In genomic region chr8:55359851-55360250, GRCm38 (mm10) we compare ENCODE assay signal across 5 mouse cellular contexts.
DNase-seq lines count a peak whose midpoint lies in the region; TF ChIP-seq lines count a peak whose summit lies in the region.
"Not testable (repeated sequence)": the region's sequence is repeated elsewhere in the genome, so short reads cannot be mapped to it uniquely, and the experiment has no call there.

No protein-coding gene starts in this region.

- H3K4me3 ChIP-seq in cerebellum, adult 2 months (replicated peaks; ENCODE audit: insufficient read depth, low read depth, low read length), result not testable (repeated sequence)

- TF ChIP-seq CTCF in cerebellum, adult 2 months (IDR thresholded peaks at IDR 0.05; ENCODE audit: borderline replicate concordance, insufficient read depth, low read depth, low read length), result not testable (repeated sequence)

- not testable (repeated sequence) for H3K4me1 ChIP-seq in cerebellum, adult 2 months (ENCODE audit: control insufficient read depth, insufficient read depth, low read length)

- WGBS in cerebellum, adult 2 months, result 79% methylated on average over 11 of the region's 11 CpGs

- H3K27me3 ChIP-seq in cerebellum, adult 2 months (ENCODE audit: control insufficient read depth, insufficient read depth, low read length), result not testable (repeated sequence)

- not testable (repeated sequence) for TF ChIP-seq POLR2A in cerebellum, adult 2 months (IDR thresholded peaks at IDR 0.05; ENCODE audit: borderline replicate concordance, insufficient read depth, low read length)

- not testable (repeated sequence) for H3K27ac ChIP-seq in cerebellum, adult 2 months (ENCODE audit: insufficient read depth, low read length)

- DNase-seq in cerebellum, adult 2 months, result peak; percentile 11 to 16
- DNase-seq in heart, adult 11 months, result peak; percentile 94
- peak; percentile 23 for DNase-seq in heart, postnatal 4 days
- peak; percentile 17 for DNase-seq in thymus, postnatal 14 days
- DNase-seq in urinary bladder, postnatal 4 days (ENCODE audit: low spot score in 2 of 2), result peak; percentile 44 to 74

Comparison
In these comparisons a context has a peak if more than half of its experiments do, and no peak if none do; other contexts are left out.
1. DNase-seq: peak in every context shown above with its lines; median percentile 94 in heart, adult 11 months; 59 in urinary bladder, postnatal 4 days; 23 in heart, postnatal 4 days; 17 in thymus, postnatal 14 days; 14 in cerebellum, adult 2 months.